Mouse (Mus musculus) heart, embryonic 10.5 days (tissue): ENCODE results near the gene C3. TPM values are rescaled to one million over a fixed set of nuclear protein-coding genes. Genes with fewer than 3 reads are reported as not detected.

Experiments
- DNase-seq: peaks from one replicate; pipeline ENCODE4 v3.0.0-alpha.2; 2017; ENCODE audit warnings: low spot score
- H3K27ac ChIP-seq: fragments of 300-500 bp; sonication (generic); 2 replicates; pipeline ENCODE4 v1.5.1; 2016; ENCODE audit warnings: mild to moderate bottlenecking
- H3K27me3 ChIP-seq: fragments of 300-500 bp; sonication (generic); 2 replicates; pipeline ENCODE4 v1.6.1; 2016; ENCODE audit warnings: mild to moderate bottlenecking; ENCODE audit not compliant: poor library complexity, insufficient read depth, severe bottlenecking
- H3K36me3 ChIP-seq: fragments of 300-500 bp; sonication (generic); 2 replicates; pipeline ENCODE4 v1.6.1; 2016; ENCODE audit warnings: mild to moderate bottlenecking, moderate library complexity
- H3K4me1 ChIP-seq: fragments of 300-500 bp; sonication (generic); 2 replicates; pipeline ENCODE4 v1.6.1; 2016; ENCODE audit warnings: mild to moderate bottlenecking
- H3K4me3 ChIP-seq: fragments of 300-500 bp; sonication (generic); 2 replicates; pipeline ENCODE4 v1.5.1; 2016; ENCODE audit warnings: mild to moderate bottlenecking, moderate library complexity
- H3K9me3 ChIP-seq: fragments of 300-500 bp; sonication (generic); 2 replicates; pipeline ENCODE4 v1.6.1; 2016; ENCODE audit warnings: mild to moderate bottlenecking, moderate library complexity
- WGBS: fragments of 180-500 bp; shearing (Covaris S2); methylation state at CpG from one replicate; pipeline ENCODE4 v1.1.7; 2016; 5-methylcytosine and 5-hydroxymethylcytosine counted together
- polyA plus RNA-seq: library from polyadenylated mRNA; unstranded; fragments of >200 nt; fragmentation: Nextera tagmentation; extraction: Ambion mirVana; gene quantifications from 2 replicates; pipeline ENCODE4 v1.2.1, GENCODE M21; 2016

Gene C3
- polyA plus RNA-seq, 1 experiment from 2014 or later = 5.3 TPM

DNA sequence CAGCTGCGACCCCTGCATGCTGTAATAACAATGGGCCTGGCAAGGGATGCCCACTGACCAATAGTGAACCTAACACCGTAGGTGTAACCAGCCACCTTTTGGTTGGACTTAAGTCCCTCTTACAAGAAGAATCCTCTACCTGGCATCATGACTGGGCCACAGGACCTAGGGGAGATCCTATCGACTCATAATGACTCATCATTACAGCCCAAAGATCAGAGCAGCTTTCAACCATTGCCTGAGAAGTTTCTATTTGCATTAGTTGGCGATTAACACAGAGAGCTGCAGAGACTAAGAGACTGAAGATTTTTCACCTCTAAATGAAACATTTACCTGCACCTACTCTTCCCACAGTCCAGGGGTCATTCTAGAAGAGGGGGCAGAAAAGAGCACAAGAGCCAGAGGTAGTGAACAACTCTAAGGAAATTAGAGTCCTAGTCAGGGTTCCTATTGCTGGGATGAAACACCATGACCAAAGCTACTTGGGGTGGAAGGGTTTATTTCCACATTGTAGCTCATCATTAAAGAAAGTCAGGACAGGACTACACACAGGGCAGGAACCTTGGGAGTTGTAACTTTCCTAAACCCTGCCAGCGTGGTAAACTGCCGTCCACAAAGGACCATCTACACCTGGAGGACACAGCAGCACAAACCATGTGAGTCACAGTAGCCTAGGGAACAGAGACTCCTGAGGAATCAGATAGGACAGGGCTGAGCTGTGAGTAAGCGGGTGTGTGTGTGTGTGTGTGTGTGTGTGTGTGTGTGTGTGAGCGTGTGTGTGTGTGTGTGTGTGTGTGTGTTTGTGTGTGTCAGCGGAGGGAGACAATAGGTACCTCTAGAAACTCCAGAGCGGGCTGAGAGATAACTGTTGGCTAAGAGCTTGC, 25.9 kb downstream of the C3 start:
- Histone ChIP-seq H3K36me3 (no peaks in the 10 kb centered on the region), H3K4me1 (no peaks in the 10 kb centered on the region), H3K4me3 (no peak overlapping the region), H3K27ac (no peak overlapping the region), H3K27me3 (no peaks in the 10 kb centered on the region; the same call in 1 of the 2 replicates), H3K9me3 (no peaks in the 10 kb centered on the region)
- WGBS = 74% methylated on average over 10 of the region's 10 CpGs
- no peak for DNase-seq

DNA sequence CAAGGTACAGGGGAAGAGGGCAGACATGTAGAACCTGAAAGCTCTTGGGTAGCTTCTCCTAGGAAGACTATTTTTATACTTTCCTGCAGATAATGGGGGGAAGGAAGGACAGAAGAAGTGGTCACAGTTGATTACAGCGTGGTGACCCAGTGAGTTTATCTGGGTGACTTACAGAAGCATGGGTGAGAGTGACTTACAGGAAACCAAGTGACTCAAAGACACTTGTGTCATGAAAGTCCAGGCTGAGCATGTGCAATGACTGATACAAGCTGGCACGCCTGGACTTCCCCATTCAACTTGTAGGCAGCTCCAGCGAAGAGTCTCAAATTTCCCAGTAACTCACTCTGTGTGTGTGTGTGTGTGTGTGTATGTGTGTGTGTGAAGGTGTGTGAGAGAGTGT, 29.7 kb downstream of the C3 start:
- WGBS = 69% methylated on average over 3 of the region's 3 CpGs

DNA sequence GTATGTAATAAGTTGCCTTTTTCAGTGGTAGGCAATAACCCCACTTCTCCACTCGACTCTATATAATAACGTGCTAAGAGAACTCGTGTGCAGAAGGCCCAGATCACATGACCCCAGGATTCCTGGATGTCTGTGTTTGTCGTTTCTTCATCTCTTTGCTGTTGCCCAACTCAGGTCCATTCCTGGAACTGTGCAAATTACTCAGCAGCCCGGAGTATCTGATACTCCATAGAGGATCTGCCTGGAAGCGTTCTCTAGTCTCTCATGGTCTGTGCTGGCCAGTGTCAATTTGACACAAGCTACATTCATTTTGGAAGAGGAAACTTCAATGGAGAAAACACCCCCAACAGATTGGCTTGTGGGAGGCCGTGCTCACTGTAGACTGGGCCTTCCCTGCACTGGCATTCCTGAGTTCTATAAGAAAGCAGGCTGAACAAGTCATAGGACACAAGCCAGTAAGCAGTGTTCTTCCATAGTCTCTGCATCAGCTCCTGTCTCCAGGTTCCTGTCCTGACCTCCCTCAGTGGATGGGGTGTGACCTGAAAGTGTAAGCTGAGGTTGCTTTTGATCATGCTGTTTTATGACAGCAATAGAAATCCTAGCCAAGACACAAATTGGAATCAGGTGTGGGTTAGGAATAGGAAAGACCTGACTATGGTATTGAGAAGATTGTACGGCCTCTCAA, 32.5 kb downstream of the C3 start:
- no peaks in the 10 kb centered on the region for H3K4me1 ChIP-seq
- no peak overlapping the region for H3K27ac ChIP-seq
- WGBS = 77% methylated on average over 8 of the region's 8 CpGs
- H3K27me3 ChIP-seq = no peaks in the 10 kb centered on the region
- H3K9me3 ChIP-seq = no peaks in the 10 kb centered on the region
- no peak overlapping the region for H3K4me3 ChIP-seq
- no peak for DNase-seq
- no peaks in the 10 kb centered on the region for H3K36me3 ChIP-seq

More for the DNA sequence above, 29.7 kb downstream of the C3 start:
- no peaks in the 10 kb centered on the region for H3K36me3 ChIP-seq
- no peak overlapping the region for H3K4me3 ChIP-seq
- H3K9me3 ChIP-seq = no peaks in the 10 kb centered on the region
- DNase-seq = no peak
- no peak overlapping the region for H3K27ac ChIP-seq
- H3K4me1 ChIP-seq = no peaks in the 10 kb centered on the region
- no peaks in the 10 kb centered on the region for H3K27me3 ChIP-seq

DNA sequence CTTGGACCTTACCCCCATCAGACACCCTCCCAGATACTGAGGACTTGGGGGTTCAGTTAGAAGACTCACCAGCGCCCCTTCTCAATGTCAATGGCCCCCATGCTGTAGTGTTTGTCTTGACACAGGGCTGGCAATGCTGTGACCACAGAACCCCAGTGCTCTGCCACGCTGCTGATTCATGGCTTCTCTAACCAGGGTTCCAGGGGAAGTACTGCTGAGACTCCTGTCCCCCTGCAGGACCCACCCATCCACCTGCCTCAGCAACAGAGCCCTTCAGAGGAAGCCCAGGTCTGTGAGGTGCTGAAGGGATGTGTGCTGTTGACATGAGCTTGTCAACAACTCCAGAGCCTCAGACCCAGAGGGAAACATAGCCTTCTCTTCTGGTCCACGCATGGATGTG, 33.2 kb downstream of the C3 start:
- WGBS = 79% methylated on average over 3 of the region's 3 CpGs
- Histone ChIP-seq H3K27me3 (no peaks in the 10 kb centered on the region), H3K4me1 (no peaks in the 10 kb centered on the region), H3K9me3 (no peaks in the 10 kb centered on the region), H3K27ac (no peak overlapping the region), H3K36me3 (no peaks in the 10 kb centered on the region), H3K4me3 (no peak overlapping the region)
- DNase-seq = no peak

DNA sequence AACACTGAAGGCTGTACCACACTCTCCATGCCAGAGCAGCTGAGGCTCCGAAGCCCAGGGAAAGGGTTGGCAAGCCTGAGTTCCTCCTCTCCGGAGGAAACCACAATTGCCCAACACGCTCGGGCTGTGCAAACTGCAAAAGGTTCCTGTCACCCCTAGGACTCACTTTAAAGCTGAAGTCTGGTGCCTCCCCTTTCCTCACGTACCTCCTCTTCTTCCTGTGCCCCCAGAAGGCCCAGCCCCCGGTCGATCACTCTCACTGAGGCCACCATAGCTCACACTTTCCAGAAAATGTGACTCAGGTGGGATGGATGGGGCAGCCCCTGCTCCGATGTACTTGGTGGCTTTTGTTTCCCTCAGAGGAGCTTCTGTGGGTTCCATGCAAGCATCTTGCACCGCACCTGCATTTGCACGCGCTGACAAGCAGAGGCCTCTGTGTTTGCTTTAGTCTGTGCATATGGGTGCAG, 33.9 kb downstream of the C3 start, which contains the start of gene Tnfsf14:
Gene Tnfsf14, minus strand, starts transcription at position 137 of the 467 bp plus-strand sequence.
- H3K4me3 ChIP-seq = no peak within 1 kb of the TSS
- no peak within 1 kb of the TSS for H3K27ac ChIP-seq
- DNase-seq = no peak
- no peaks in the 10 kb centered on the region for H3K36me3 ChIP-seq
- H3K9me3 ChIP-seq = no peaks in the 10 kb centered on the region
- WGBS = 74% methylated on average over 11 of the region's 11 CpGs
- no peaks in the 10 kb centered on the region for H3K4me1 ChIP-seq
- H3K27me3 ChIP-seq = no peaks in the 10 kb centered on the region

DNA sequence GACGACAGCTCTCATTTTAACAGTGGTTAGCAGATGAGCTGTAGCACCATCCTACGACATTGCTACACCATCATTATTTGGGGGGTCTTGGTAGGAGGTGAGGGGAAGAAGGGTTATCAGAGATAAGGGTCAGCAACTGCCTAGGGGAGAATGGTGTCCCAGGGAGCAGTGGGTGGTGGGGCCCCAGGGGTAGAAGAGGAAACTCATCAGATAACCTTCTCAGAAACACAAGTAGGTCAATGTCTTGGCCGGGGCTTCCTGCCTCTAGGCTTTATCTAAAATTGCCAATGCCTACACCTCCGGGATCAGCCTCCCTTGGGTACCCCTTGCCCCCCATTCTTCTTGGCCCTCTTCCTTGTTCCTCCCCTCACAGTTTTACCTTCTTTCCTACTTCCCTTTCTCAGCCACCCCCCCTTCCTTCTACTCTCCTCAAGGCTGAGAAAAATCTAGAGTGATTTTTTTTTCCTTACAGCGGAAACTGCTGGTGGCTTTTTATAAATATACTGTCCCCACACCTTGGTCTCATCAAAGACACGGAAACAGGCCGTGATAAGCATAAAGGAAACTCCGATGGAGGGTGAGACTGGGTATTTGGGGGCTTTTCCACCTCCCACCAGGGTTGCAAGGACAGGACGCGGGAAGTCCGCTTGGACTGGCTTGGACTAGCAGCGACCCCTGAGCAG, 39.3 kb downstream of the C3 start:
- no peaks in the 10 kb centered on the region for H3K4me1 ChIP-seq

DNA sequence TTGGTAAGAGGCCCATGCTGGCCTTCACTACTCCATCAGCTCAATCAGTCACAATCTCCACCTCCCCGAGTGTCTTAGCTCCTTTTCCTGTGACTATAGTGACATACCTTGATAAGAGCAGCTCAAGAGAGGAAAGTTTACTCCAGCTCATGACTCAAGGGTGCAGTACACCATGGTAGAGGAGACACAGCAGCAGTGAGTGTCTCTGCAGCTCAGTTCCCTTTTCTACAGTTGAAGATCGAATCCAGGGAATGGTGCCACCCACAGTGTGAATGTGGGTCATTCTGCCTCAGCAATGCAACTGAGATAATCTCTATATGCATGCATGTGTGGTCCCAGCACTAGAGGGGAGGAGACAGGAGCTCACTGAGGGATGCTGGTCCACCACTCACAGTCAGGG, 42.3 kb downstream of the C3 start:
- Histone ChIP-seq H3K36me3 (no peaks in the 10 kb centered on the region), H3K9me3 (no peaks in the 10 kb centered on the region), H3K4me1 (no peaks in the 10 kb centered on the region), H3K4me3 (no peak overlapping the region), H3K27me3 (no peaks in the 10 kb centered on the region), H3K27ac (no peak overlapping the region)
- DNase-seq = no peak
- 54% methylated on average over 2 of the region's 2 CpGs for WGBS

More for the DNA sequence above, 39.3 kb downstream of the C3 start:
- Histone ChIP-seq H3K4me3 (no peak overlapping the region), H3K27me3 (no peaks in the 10 kb centered on the region), H3K9me3 (no peaks in the 10 kb centered on the region), H3K36me3 (no peaks in the 10 kb centered on the region), H3K27ac (no peak overlapping the region)
- 72% methylated on average over 12 of the region's 12 CpGs for WGBS
- no peak for DNase-seq

DNA sequence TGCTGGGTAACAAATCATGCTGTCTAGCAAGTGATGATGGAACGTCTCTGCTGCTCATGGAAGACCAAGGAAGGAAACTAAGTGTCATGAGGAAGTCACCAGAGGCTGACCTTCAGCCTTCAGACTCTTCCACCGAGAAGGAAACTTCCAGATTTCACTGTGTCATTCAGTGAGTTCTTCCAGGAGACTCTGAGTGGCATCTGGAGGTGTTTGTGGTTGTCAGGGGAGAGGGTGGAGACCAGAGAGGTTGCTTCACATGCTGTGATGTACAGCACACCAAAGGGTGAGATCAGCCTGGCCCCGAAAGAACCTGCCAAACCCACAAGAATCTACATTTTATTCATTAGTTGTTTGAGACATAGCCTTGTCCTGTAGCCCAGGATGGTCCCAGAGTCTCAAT, 45.1 kb downstream of the C3 start:
- Histone ChIP-seq H3K4me1 (no peaks in the 10 kb centered on the region), H3K27ac (no peak overlapping the region), H3K4me3 (no peak overlapping the region), H3K27me3 (no peaks in the 10 kb centered on the region), H3K9me3 (no peaks in the 10 kb centered on the region), H3K36me3 (no peaks in the 10 kb centered on the region)
- 62% methylated on average over 3 of the region's 3 CpGs for WGBS
- no peak for DNase-seq

DNA sequence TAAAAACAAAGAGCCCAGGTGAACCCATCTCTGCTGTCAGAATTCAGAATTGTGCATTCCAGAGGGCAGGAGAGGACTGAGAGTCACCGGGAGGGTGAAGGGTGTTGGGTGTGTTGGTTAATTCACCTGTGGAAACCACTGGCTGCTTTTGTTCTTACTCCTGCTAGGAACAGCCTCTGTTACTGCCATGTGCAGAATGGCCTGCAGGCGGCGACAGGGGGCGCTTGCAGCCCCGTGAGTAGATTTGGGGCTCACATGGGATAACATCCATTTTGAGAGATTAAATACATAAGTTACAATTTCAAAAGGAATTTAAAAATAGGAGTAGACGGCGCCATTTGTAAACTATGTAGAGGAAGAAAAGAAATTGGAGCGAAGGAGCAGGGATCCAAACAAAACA, 47.6 kb downstream of the C3 start:
- DNase-seq = no peak
- H3K9me3 ChIP-seq = no peaks in the 10 kb centered on the region
- no peaks in the 10 kb centered on the region for H3K4me1 ChIP-seq
- no peaks in the 10 kb centered on the region for H3K36me3 ChIP-seq
- H3K4me3 ChIP-seq = no peak overlapping the region
- 0 out of 2 replicates have a peak, but pooled peaks cover 6% of the 10 kb centered on the region for H3K27me3 ChIP-seq
- no peak overlapping the region for H3K27ac ChIP-seq
- WGBS = 33% methylated on average over 8 of the region's 8 CpGs

DNA sequence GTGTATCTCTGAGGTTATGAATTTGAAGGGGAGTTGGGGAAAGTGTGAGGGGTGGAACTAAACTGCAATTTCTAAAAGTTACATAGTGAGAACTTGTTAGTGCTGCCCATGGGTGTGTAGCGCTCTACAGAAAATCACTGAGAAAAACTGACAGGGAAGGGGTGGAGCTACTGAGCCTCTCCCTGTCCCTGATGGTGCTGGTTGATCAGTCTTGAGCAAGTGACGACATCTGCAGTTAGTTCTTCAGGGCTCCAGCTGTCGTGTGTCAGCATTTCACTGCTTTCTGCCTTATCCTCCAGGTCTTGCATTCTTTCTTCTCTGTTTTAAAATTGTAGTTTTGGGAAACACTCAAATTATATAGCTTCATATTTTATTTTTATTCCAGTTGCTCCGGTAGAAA, 54.6 kb downstream of the C3 start:
- Histone ChIP-seq H3K27ac (no peak overlapping the region), H3K4me1 (no peaks in the 10 kb centered on the region), H3K27me3 (0 out of 2 replicates have a peak, but pooled peaks cover 6% of the 10 kb centered on the region), H3K36me3 (no peaks in the 10 kb centered on the region), H3K9me3 (no peaks in the 10 kb centered on the region), H3K4me3 (no peak overlapping the region)
- 44% methylated on average over 4 of the region's 4 CpGs for WGBS
- no peak for DNase-seq

DNA sequence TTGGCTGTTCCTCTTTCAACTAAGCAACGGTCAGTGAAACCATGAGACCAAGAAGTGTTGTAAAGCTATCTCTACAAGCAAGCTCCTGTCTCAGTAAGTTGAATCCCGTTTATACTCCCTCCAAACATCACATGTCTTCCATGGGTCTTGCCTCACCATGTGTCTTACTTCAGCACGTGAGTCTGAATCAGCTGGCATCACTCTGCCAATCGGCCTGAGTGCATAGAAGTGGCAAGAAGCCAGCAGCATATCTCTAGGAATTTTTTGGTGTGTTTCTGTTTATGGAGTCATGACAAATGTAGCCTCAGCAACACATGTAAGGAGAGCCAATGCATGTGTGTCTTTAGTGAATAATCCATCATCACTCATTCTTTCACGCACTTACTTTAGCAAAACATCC, 55.6 kb downstream of the C3 start:
- H3K4me3 ChIP-seq = no peak overlapping the region
- H3K4me1 ChIP-seq = no peaks in the 10 kb centered on the region
- no peaks in the 10 kb centered on the region for H3K36me3 ChIP-seq
- no peak overlapping the region for H3K27ac ChIP-seq
- 0 out of 2 replicates have a peak, but pooled peaks cover 6% of the 10 kb centered on the region for H3K27me3 ChIP-seq
- H3K9me3 ChIP-seq = no peaks in the 10 kb centered on the region
- DNase-seq = no peak
- WGBS = 72% methylated on average over 5 of the region's 5 CpGs

DNA sequence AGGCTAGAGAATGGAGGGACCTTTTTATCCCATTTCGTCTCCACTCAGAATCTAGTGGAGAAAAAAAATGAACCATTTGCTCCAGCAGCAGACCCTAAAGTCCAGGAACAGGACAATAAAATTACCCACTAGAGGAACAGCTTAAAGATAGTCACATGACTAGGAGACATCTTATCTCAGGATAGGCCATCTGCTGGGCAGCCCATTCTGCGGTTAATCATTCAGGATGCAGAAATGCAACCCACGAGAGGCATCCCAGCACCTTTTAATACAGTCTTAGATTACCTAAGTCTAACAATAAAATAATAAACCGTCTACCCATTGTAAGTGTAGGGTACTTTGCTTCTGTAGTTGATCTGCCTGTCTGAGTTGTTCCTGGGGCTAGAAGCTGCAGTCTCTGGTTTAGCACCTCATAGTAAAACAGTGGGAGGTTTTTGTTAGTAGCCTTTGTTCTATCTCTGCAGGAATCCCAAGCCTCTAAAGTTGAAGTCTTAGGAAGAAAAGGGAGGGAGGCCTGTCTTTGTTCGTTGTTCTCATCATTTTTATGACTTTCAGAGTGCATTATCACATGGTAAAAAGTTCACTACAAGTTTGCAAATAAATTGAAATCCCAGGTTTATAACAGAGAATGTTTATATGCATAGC, 57.2 kb downstream of the C3 start:
- Histone ChIP-seq H3K27me3 (peaks cover 6% of the 10 kb centered on the region), H3K27ac (no peak overlapping the region), H3K4me1 (0 out of 2 replicates have a peak, but pooled peaks cover 3% of the 10 kb centered on the region), H3K4me3 (no peak overlapping the region), H3K9me3 (no peaks in the 10 kb centered on the region), H3K36me3 (no peaks in the 10 kb centered on the region)
- WGBS = 49% methylated on average over 5 of the region's 5 CpGs
- no peak for DNase-seq
